Mouse (Mus musculus) megakaryocyte, embryonic 14.5 days (primary cell): ENCODE data around the gene Ecsit. TPM values are rescaled to one million over a fixed set of nuclear protein-coding genes. Genes with fewer than 3 reads are reported as not detected.

Experiments
- H3K27me3 ChIP-seq: replicated peaks from 2 replicates; pipeline ENCODE3; 2012; ENCODE audit warnings: inconsistent platforms
- H3K36me3 ChIP-seq: replicated peaks from 2 replicates; pipeline ENCODE3; 2012; ENCODE audit warnings: low read length, inconsistent platforms, mixed read lengths
- H3K4me1 ChIP-seq: 2 replicates; pipeline ENCODE4 v1.6.1; 2012; ENCODE audit warnings: inconsistent platforms
- H3K4me3 ChIP-seq: replicated peaks from 2 replicates; pipeline ENCODE3; 2012; ENCODE audit warnings: moderate library complexity, mild to moderate bottlenecking, inconsistent platforms
- H3K9me3 ChIP-seq: 2 replicates; pipeline ENCODE4 v1.6.1; 2012; ENCODE audit warnings: inconsistent platforms
- FLI1 ChIP-seq: IDR thresholded peaks from 2 replicates; pipeline ENCODE4 v1.6.1; 2012; ENCODE audit warnings: low read length, inconsistent platforms, mixed read lengths
- GATA1 ChIP-seq: IDR thresholded peaks from 3 replicates; pipeline ENCODE4 v1.6.1; 2012; ENCODE audit warnings: mixed read lengths, low read length, inconsistent platforms, borderline replicate concordance
- polyA plus RNA-seq: library from polyadenylated mRNA; stranded (reverse); fragments of >175 nt; gene quantifications from 2 replicates; pipeline ENCODE4 v1.2.3, GENCODE M21; 2012; ENCODE audit warnings: low replicate concordance; ENCODE audit not compliant: insufficient read depth

Gene Ecsit
- polyA plus RNA-seq: 7.2 and 16.8 TPM in 2 replicates

- H3K4me1 ChIP-seq: peaks cover 34% of the 10 kb centered on the region
- peaks cover 7% of the 10 kb centered on the region for H3K27me3 ChIP-seq
- peak within 1 kb of the TSS; percentile 98 for H3K4me3 ChIP-seq
- TF ChIP-seq FLI1 (peak; percentile 15; the same call in 1 of the 2 replicates), GATA1 (no peak)
- peaks cover 12% of the 10 kb centered on the region for H3K36me3 ChIP-seq
- no peaks in the 10 kb centered on the region for H3K9me3 ChIP-seq
These were observed at the start of gene Ecsit for GRCm38 (mm10) chr9:22085022-22085834. Gene Ecsit, minus strand, starts transcription at chr9:22085438.

GRCm38 (mm10) chr9:22134246-22134890, 49.1 kb upstream of the Ecsit start:
- H3K9me3 ChIP-seq: peaks cover 7% of the 10 kb centered on the region
- TF ChIP-seq GATA1 (no peak), FLI1 (no peak)
- H3K27me3 ChIP-seq: peaks cover 33% of the 10 kb centered on the region
- no peak overlapping the region for H3K4me3 ChIP-seq
- no peaks in the 10 kb centered on the region for H3K36me3 ChIP-seq
- peaks cover 15% of the 10 kb centered on the region for H3K4me1 ChIP-seq

GRCm38 (mm10) chr9:22132220-22132619, 47.0 kb upstream of the Ecsit start:
- peaks cover 49% of the 10 kb centered on the region for H3K27me3 ChIP-seq
- peaks cover 15% of the 10 kb centered on the region for H3K4me1 ChIP-seq
- TF ChIP-seq GATA1: no peak
- TF ChIP-seq FLI1: no peak
- no peaks in the 10 kb centered on the region for H3K36me3 ChIP-seq
- no peak overlapping the region for H3K4me3 ChIP-seq
- H3K9me3 ChIP-seq: peaks cover 3% of the 10 kb centered on the region

- peak overlapping the region; percentile 88 for H3K4me3 ChIP-seq
- peaks cover 3% of the 10 kb centered on the region for H3K9me3 ChIP-seq
- H3K4me1 ChIP-seq: peaks cover 15% of the 10 kb centered on the region
- no peaks in the 10 kb centered on the region for H3K36me3 ChIP-seq
- TF ChIP-seq GATA1: no peak
- no peak for TF ChIP-seq FLI1
- H3K27me3 ChIP-seq: peaks cover 52% of the 10 kb centered on the region
These were observed 46.2 kb upstream of the Ecsit start for GRCm38 (mm10) chr9:22131226-22131981.

- Histone ChIP-seq H3K4me1 (peaks cover 23% of the 10 kb centered on the region), H3K27me3 (peaks cover 34% of the 10 kb centered on the region), H3K9me3 (no peaks in the 10 kb centered on the region; the same call in 1 of the 2 replicates), H3K4me3 (no peak overlapping the region), H3K36me3 (no peaks in the 10 kb centered on the region)
- TF ChIP-seq GATA1: no peak
- TF ChIP-seq FLI1: no peak
These were observed 40.2 kb upstream of the Ecsit start for GRCm38 (mm10) chr9:22125246-22126027.

- TF ChIP-seq FLI1 (no peak), GATA1 (no peak)
- Histone ChIP-seq H3K27me3 (peaks cover 27% of the 10 kb centered on the region), H3K4me3 (no peak overlapping the region), H3K36me3 (no peaks in the 10 kb centered on the region), H3K4me1 (peaks cover 25% of the 10 kb centered on the region), H3K9me3 (peaks cover 3% of the 10 kb centered on the region; the same call in 1 of the 2 replicates)
These were observed 38.9 kb upstream of the Ecsit start for GRCm38 (mm10) chr9:22124169-22124568.

- Histone ChIP-seq H3K36me3 (no peaks in the 10 kb centered on the region), H3K4me1 (peaks cover 27% of the 10 kb centered on the region), H3K9me3 (peaks cover 3% of the 10 kb centered on the region; the same call in 1 of the 2 replicates), H3K27me3 (peaks cover 20% of the 10 kb centered on the region), H3K4me3 (no peak overlapping the region)
- no peak for TF ChIP-seq GATA1
- no peak for TF ChIP-seq FLI1
These were observed 37.9 kb upstream of the Ecsit start for GRCm38 (mm10) chr9:22123069-22123609.

- H3K36me3 ChIP-seq: no peaks in the 10 kb centered on the region
- peaks cover 3% of the 10 kb centered on the region; the same call in 1 of the 2 replicates for H3K9me3 ChIP-seq
- H3K4me3 ChIP-seq: no peak overlapping the region
- H3K27me3 ChIP-seq: peaks cover 12% of the 10 kb centered on the region
- no peak for TF ChIP-seq GATA1
- no peak for TF ChIP-seq FLI1
- H3K4me1 ChIP-seq: peaks cover 37% of the 10 kb centered on the region
These were observed 36.8 kb upstream of the Ecsit start for GRCm38 (mm10) chr9:22122005-22122404.
